Mouse (Mus musculus): ENCODE data around the gene Hist2h2be. TPM values are rescaled to one million over a fixed set of nuclear protein-coding genes. Genes with fewer than 3 reads are reported as not detected.
A peak's percentile ranks its signal among the peaks of the same experiment; 100 is the strongest.

Hist2h2be gene
- total and polyA plus RNA-seq, 3 experiments: 2.3 to 3.8 (median 2.9) TPM

GRCm38 (mm10) chr3:96234914-96235313 lies 14.0 kb downstream of the Hist2h2be start:
- Histone ChIP-seq H3K4me1 (ENCODE audit: control insufficient read depth in 1 of 2, insufficient read depth in 2 of 2) (peaks cover 8 to 65% of the 10 kb centered on the region in 2 experiments; a peak in 3 of 4 replicates), H3K36me3 (replicated peaks in 1 of 2; ENCODE audit: control insufficient read depth in 1 of 2, insufficient read depth in 1 of 2, low read length in 1 of 2) (no peaks in the 10 kb centered on the region), H3K4me2 (ENCODE audit: insufficient read depth, low read depth, poor library complexity, severe bottlenecking) (no peak overlapping the region), H3K27ac (ENCODE audit: insufficient read depth, low read depth) (no peak overlapping the region), H3K9ac (ENCODE audit: insufficient read depth, low read depth) (no peak overlapping the region), H3K4me3 (replicated peaks in 1 of 3; ENCODE audit: low read depth in 2 of 3, low read length in 2 of 3, poor library complexity in 1 of 3) (no peak overlapping the region), H3K79me2 (replicated peaks; ENCODE audit: control insufficient read depth, extremely low read depth, insufficient read depth, poor library complexity, severe bottlenecking) (no peaks in the 10 kb centered on the region), H3K9me3 (replicated peaks; ENCODE audit: low read length) (no peaks in the 10 kb centered on the region), H3K27me3 (replicated peaks) (no peaks in the 10 kb centered on the region)
- TF ChIP-seq CTCF (conservative IDR thresholded peaks at IDR 0.05 in 1 of 2, IDR thresholded peaks at IDR 0.05 in 1 of 2; ENCODE audit: low read depth in 2 of 2, low read length in 2 of 2) (peak in 1 of 2 experiments; percentile 31; a peak in 2 of 4 replicates), MEF2A (IDR thresholded peaks at IDR 0.05; ENCODE audit: borderline replicate concordance, low read depth, low read length) (no peak), ZKSCAN1 (IDR thresholded peaks at IDR 0.05; ENCODE audit: borderline replicate concordance, low read depth, low read length) (no peak), JUN (IDR thresholded peaks at IDR 0.05; ENCODE audit: insufficient read depth, low read depth, low read length) (no peak)
- dilution Hi-C loops (cut with MboI; ENCODE audit: extremely low pct_ligation_motif_present, extremely low pct_unique_long_range_greater_than_20kb, low sequenced_read_pairs) (no loop called here), in situ Hi-C loops (cut with MboI; ENCODE audit: low pct_ligation_motif_present, low pct_unique_long_range_greater_than_20kb, low sequenced_read_pairs) (no loop called here)
- no peak for DNase-seq (ENCODE audit: extremely low read depth)

GRCm38 (mm10) chr3:96235836-96236235 lies 14.9 kb downstream of the Hist2h2be start:
- DNase-seq (ENCODE audit: extremely low read depth): no peak
- H3K4me2 ChIP-seq (ENCODE audit: insufficient read depth, low read depth, poor library complexity, severe bottlenecking): no peak overlapping the region
- no peak overlapping the region for H3K4me3 ChIP-seq (replicated peaks in 1 of 3; ENCODE audit: low read depth in 2 of 3, low read length in 2 of 3, poor library complexity in 1 of 3)
- no peaks in the 10 kb centered on the region for H3K9me3 ChIP-seq (replicated peaks; ENCODE audit: low read length)
- no peak overlapping the region for H3K9ac ChIP-seq (ENCODE audit: insufficient read depth, low read depth)
- H3K36me3 ChIP-seq (replicated peaks in 1 of 2; ENCODE audit: control insufficient read depth in 1 of 2, insufficient read depth in 1 of 2, low read length in 1 of 2): no peaks in the 10 kb centered on the region
- H3K27me3 ChIP-seq (replicated peaks): no peaks in the 10 kb centered on the region
- TF ChIP-seq MXI1 (IDR thresholded peaks at IDR 0.05; ENCODE audit: low read depth, low read length): no peak
- no peak for TF ChIP-seq TBP (conservative IDR thresholded peaks at IDR 0.05; ENCODE audit: low read depth, low read length)
- no peaks in the 10 kb centered on the region for H3K79me2 ChIP-seq (replicated peaks; ENCODE audit: control insufficient read depth, extremely low read depth, insufficient read depth, poor library complexity, severe bottlenecking)
- no peak overlapping the region for H3K27ac ChIP-seq (ENCODE audit: insufficient read depth, low read depth)
- in situ Hi-C loops (cut with MboI; ENCODE audit: low pct_ligation_motif_present, low pct_unique_long_range_greater_than_20kb, low sequenced_read_pairs): no loop called here
- dilution Hi-C loops (cut with MboI; ENCODE audit: extremely low pct_ligation_motif_present, extremely low pct_unique_long_range_greater_than_20kb, low sequenced_read_pairs): no loop called here
- H3K4me1 ChIP-seq (ENCODE audit: control insufficient read depth in 1 of 2, insufficient read depth in 2 of 2): peaks cover 4 to 57% of the 10 kb centered on the region in 2 experiments; a peak in 3 of 4 replicates

- peak overlapping the region; percentile 55 to 84 (median 76) for H3K4me3 ChIP-seq (replicated peaks in 1 of 3; ENCODE audit: low read depth in 2 of 3, low read length in 2 of 3, poor library complexity in 1 of 3)
- H3K79me2 ChIP-seq (replicated peaks; ENCODE audit: control insufficient read depth, extremely low read depth, insufficient read depth, poor library complexity, severe bottlenecking): no peaks in the 10 kb centered on the region
- peak overlapping the region; percentile 31 for H3K4me2 ChIP-seq (ENCODE audit: insufficient read depth, low read depth, poor library complexity, severe bottlenecking)
- H3K9me3 ChIP-seq (replicated peaks; ENCODE audit: low read length): no peaks in the 10 kb centered on the region
- peak overlapping the region; percentile 80 for H3K9ac ChIP-seq (ENCODE audit: insufficient read depth, low read depth)
- no peaks in the 10 kb centered on the region for H3K36me3 ChIP-seq (replicated peaks in 1 of 2; ENCODE audit: control insufficient read depth in 1 of 2, insufficient read depth in 1 of 2, low read length in 1 of 2)
- H3K27ac ChIP-seq (ENCODE audit: insufficient read depth, low read depth): peak overlapping the region; percentile 92; the same call in 1 of the 2 replicates
- dilution Hi-C loops (cut with MboI; ENCODE audit: extremely low pct_ligation_motif_present, extremely low pct_unique_long_range_greater_than_20kb, low sequenced_read_pairs) (no loop called here), in situ Hi-C loops (cut with MboI; ENCODE audit: low pct_ligation_motif_present, low pct_unique_long_range_greater_than_20kb, low sequenced_read_pairs) (no loop called here)
- no peaks in the 10 kb centered on the region for H3K27me3 ChIP-seq (replicated peaks)
- peak; percentile 38 for DNase-seq (ENCODE audit: extremely low read depth)
- TF ChIP-seq BHLHE40 (IDR thresholded peaks at IDR 0.05; ENCODE audit: low read depth, low read length) (no peak), SIN3A (IDR thresholded peaks at IDR 0.05; ENCODE audit: low read length) (no peak), MAX (IDR thresholded peaks at IDR 0.05; ENCODE audit: low read length) (no peak), NRF1 (IDR thresholded peaks at IDR 0.05; ENCODE audit: low read depth, low read length) (no peak), MAFK (IDR thresholded peaks at IDR 0.05; ENCODE audit: insufficient replicate concordance, low read length) (no peak), MYC (IDR thresholded peaks at IDR 0.05; ENCODE audit: low read depth, low read length) (no peak), HCFC1 (IDR thresholded peaks at IDR 0.05; ENCODE audit: low read depth, low read length) (no peak), ZKSCAN1 (IDR thresholded peaks at IDR 0.05; ENCODE audit: borderline replicate concordance, low read depth, low read length) (no peak), CTCF (conservative IDR thresholded peaks at IDR 0.05 in 1 of 2, IDR thresholded peaks at IDR 0.05 in 1 of 2; ENCODE audit: low read depth in 2 of 2, low read length in 2 of 2) (no peak), ZNF384 (IDR thresholded peaks at IDR 0.05; ENCODE audit: low read depth, low read length) (no peak), PAX5 (IDR thresholded peaks at IDR 0.05; ENCODE audit: low read length) (no peak), NELFE (IDR thresholded peaks at IDR 0.05; ENCODE audit: low read depth, low read length) (no peak), USF1 (IDR thresholded peaks at IDR 0.05; ENCODE audit: low read depth, low read length) (no peak), SMC3 (IDR thresholded peaks at IDR 0.05; ENCODE audit: low read depth, low read length) (no peak), CHD2 (IDR thresholded peaks at IDR 0.05; ENCODE audit: low read length) (no peak)
- peaks cover 2 to 49% of the 10 kb centered on the region in 2 experiments; a peak in 2 of 4 replicates for H3K4me1 ChIP-seq (ENCODE audit: control insufficient read depth in 1 of 2, insufficient read depth in 2 of 2)
Observed at GRCm38 (mm10) chr3:96236834-96237334, 16.0 kb downstream of the Hist2h2be start.
